Mouse (Mus musculus) lung, adult 10 weeks (tissue): Measurements from ENCODE around the gene Tspyl4. TPM values are rescaled to one million over a fixed set of nuclear protein-coding genes. Genes with fewer than 3 reads are reported as not detected.

Experiments
- polyA plus RNA-seq: library from polyadenylated mRNA; stranded (reverse); fragments of 350-450 nt; fragmentation: Illumina TruSeq; extraction: RNeasy Lipid Tissue Mini Kit (QIAGEN cat#74804); gene quantifications from one replicate; pipeline ENCODE4 v1.2.3, GENCODE M21; 2014; ENCODE audit warnings: low read depth, low replicate concordance; ENCODE audit not compliant: insufficient read depth

Gene Tspyl4
- polyA plus RNA-seq, result 21.4 TPM

DNA sequence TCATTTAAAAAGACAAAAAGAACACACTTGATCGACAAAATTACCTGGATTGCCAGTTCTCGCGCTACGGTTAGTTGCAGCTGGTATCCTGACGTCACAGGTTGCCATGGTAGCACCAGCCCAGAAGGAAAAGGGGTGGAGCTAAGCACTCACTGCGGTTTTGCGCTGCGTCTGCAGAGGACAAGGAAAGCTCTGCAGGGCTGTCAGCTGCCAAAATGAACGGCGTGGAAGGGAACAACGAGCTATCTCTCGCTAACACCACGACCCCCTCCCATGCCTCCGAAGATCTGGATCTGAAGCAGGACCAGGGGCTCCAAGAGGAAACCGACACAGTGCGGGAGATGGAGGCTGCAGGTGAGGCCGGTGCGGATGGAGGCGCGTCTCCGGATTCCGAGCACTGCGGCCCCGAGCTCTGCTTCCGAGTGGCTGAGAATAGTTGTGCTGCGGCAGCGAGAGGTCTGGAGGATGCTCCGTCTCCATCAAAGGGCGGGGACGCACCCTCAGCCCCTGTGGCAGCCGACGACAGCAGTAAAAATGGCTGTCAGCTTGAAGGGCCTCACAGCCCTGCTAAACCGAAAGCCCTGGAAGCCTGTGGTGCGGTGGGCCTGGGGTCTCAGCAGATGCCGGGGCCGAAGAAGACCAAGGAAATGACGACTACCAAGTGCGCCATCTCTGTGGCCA lies at the start of gene Tspyl4:
Gene Tspyl4, plus strand, starts transcription at position 144 of the 681 bp plus-strand sequence.

GRCm38 (mm10) chr10:34281962-34282388 lies 15.3 kb upstream of the Tspyl4 start, which contains the start of gene Tspyl1:
Gene Tspyl1, plus strand, starts transcription at chr10:34282190.

Other genes starting within 250 kb of the Tspyl4 start
- 2.4 TPM for gene Calhm5, start 200.9 kb upstream of the Tspyl4 start, polyA plus RNA-seq
- gene Calhm6, start 169.5 kb upstream of the Tspyl4 start, polyA plus RNA-seq, result 1.9 TPM
- 8.7 TPM for gene Dse, start 89.7 kb upstream of the Tspyl4 start, polyA plus RNA-seq
- gene Tspyl1, start 15.3 kb upstream of the Tspyl4 start, polyA plus RNA-seq, result 34.0 TPM
- not detected for gene Col10a1, start 92.5 kb downstream of the Tspyl4 start, polyA plus RNA-seq
- gene Nt5dc1, start 121.1 kb downstream of the Tspyl4 start, polyA plus RNA-seq, result 9.6 TPM
- 2.1 TPM for gene Frk, start 186.0 kb downstream of the Tspyl4 start, polyA plus RNA-seq